Mouse (Mus musculus) heart, embryonic 16.5 days (tissue): ENCODE results near the gene Dpysl5. TPM values are rescaled to one million over a fixed set of nuclear protein-coding genes. Genes with fewer than 3 reads are reported as not detected.
"Not testable (repeated sequence)": the region's sequence is repeated elsewhere in the genome, so short reads cannot be mapped to it uniquely, and the experiment has no call there.

ENCODE experiments used
- ATAC-seq: fragments of 200-750 bp; cut with Nextera tagmentation; replicated peaks from 2 replicates; pipeline ENCODE4 v1.8.0; 2017; ENCODE audit warnings: moderate number of reproducible peaks; ENCODE audit not compliant: insufficient read depth, low FRiP score; ENCODE audit errors: extremely low read depth
- H3K27ac ChIP-seq: fragments of 300-500 bp; sonication (generic); 2 replicates; pipeline ENCODE4 v1.5.1; 2014; ENCODE audit warnings: mild to moderate bottlenecking, low read length, control low read depth, moderate library complexity
- H3K27me3 ChIP-seq: fragments of 300-500 bp; sonication (generic); 2 replicates; pipeline ENCODE4 v1.6.1; 2014; ENCODE audit warnings: low read length, mixed read lengths; ENCODE audit not compliant: control insufficient read depth, insufficient read depth
- H3K36me3 ChIP-seq: fragments of 300-500 bp; sonication (generic); 2 replicates; pipeline ENCODE4 v1.6.1; 2014; ENCODE audit not compliant: control insufficient read depth, insufficient read depth
- H3K4me1 ChIP-seq: fragments of 300-500 bp; sonication (generic); 2 replicates; pipeline ENCODE4 v1.6.1; 2014; ENCODE audit warnings: low read length, mixed read lengths; ENCODE audit not compliant: control insufficient read depth, insufficient read depth
- H3K4me2 ChIP-seq: fragments of 300-500 bp; sonication (generic); 2 replicates; pipeline ENCODE4 v1.6.1; 2014; ENCODE audit warnings: low read depth, mild to moderate bottlenecking, control low read depth, low read length
- H3K4me3 ChIP-seq: fragments of 300-500 bp; sonication (generic); 2 replicates; pipeline ENCODE4 v1.5.1; 2014; ENCODE audit warnings: mild to moderate bottlenecking, control low read depth, low read length
- H3K9ac ChIP-seq: fragments of 300-500 bp; sonication (generic); 2 replicates; pipeline ENCODE4 v1.6.1; 2014; ENCODE audit warnings: low read length, control low read depth
- H3K9me3 ChIP-seq: fragments of 300-500 bp; sonication (generic); replicated peaks from 2 replicates; pipeline ENCODE4 v1.6.1; 2016; ENCODE audit warnings: low read length; ENCODE audit not compliant: control insufficient read depth
- WGBS: fragments of 180-500 bp; shearing (Covaris S2); extraction: QIAGEN DNeasy Blood & Tissue Kit; methylation state at CpG from one replicate; pipeline ENCODE4 v1.1.7; 2014; 5-methylcytosine and 5-hydroxymethylcytosine counted together
- polyA plus RNA-seq: library from polyadenylated mRNA; unstranded; fragments of >200 nt; fragmentation: Nextera tagmentation; extraction: Ambion mirVana; gene quantifications from 2 replicates; pipeline ENCODE4 v1.2.1, GENCODE M21; 2015

Gene Dpysl5
- polyA plus RNA-seq, 1 experiment from 2014 or later: 2.2 TPM

DNA sequence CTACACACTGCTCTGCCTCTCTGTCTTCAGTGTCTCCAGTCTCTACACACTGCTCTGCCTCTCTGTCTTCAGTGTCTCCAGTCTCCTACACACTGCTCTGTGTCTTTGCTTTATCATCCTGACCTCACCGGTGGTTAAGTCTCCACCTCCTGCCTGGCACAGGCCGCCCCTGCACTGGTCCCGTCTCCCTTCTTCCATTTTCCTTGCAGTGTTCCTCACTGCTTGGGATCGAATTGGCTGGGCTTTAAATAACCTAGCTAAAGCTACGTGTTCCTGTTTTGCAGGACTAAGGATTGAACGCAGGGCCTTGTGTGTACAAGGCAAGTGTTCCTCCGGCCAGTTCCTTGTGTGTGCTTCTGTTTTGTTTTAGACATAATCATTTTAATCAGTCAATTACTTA, 41.3 kb upstream of the Dpysl5 start:
- Histone ChIP-seq H3K4me1 (peaks cover 22% of the 10 kb centered on the region), H3K27me3 (no peaks in the 10 kb centered on the region), H3K4me3 (no peak overlapping the region), H3K27ac (no peak overlapping the region), H3K9me3 (no peaks in the 10 kb centered on the region), H3K4me2 (no peak overlapping the region), H3K9ac (no peak overlapping the region), H3K36me3 (peaks cover 39% of the 10 kb centered on the region)
- no peak for ATAC-seq
- WGBS: 80% methylated on average over 7 of the region's 7 CpGs

DNA sequence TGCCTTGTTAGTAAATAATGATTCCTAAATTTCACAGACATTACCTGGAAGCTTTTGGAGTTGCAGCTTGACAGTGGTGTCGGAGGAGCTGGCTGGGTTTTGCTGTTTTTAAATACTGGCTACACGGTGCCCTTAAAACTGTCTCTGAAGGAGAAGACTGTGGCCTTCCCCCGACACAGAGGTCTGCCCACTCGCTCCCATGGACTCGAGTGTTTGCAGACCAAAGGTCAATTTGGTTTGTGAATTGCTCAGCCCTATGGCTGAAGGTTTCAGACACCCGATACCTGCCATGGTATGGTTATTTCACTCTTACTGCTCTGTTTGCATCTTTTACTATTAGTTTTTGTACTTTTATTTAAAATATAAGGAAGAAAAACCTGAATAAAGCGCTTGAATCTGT, 37.4 kb upstream of the Dpysl5 start:
- Histone ChIP-seq H3K27ac (no peak overlapping the region), H3K9me3 (no peaks in the 10 kb centered on the region), H3K4me2 (no peak overlapping the region), H3K4me3 (no peak overlapping the region), H3K36me3 (peaks cover 50% of the 10 kb centered on the region), H3K9ac (no peak overlapping the region), H3K4me1 (peaks cover 5% of the 10 kb centered on the region), H3K27me3 (no peaks in the 10 kb centered on the region)
- no peak for ATAC-seq
- 76% methylated on average over 7 of the region's 7 CpGs for WGBS

DNA sequence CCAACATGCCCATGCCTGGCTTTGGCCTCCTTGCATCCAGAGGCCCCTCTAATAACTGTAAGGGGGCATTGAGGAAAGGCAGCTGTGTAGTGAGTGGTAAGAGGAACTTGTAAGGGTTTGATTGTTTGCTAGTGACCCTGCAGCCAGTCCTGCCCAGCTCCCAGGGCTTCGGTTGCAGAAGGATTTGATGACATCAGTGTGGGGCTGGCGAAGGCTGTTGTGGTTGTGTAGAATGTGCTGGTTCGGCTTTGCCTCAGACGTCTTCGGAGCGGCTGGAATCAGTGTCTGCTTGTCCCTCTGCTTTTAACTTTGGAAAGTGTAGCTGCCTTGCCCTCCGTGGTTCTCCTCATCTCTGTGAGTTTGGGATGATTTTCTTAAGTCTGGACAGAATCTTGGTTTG, 34.6 kb upstream of the Dpysl5 start:
- no peak overlapping the region for H3K4me2 ChIP-seq
- ATAC-seq: no peak
- no peaks in the 10 kb centered on the region for H3K4me1 ChIP-seq
- H3K4me3 ChIP-seq: no peak overlapping the region
- H3K9ac ChIP-seq: no peak overlapping the region
- H3K36me3 ChIP-seq: peaks cover 40% of the 10 kb centered on the region
- 83% methylated on average over 7 of the region's 7 CpGs for WGBS
- H3K27ac ChIP-seq: no peak overlapping the region
- H3K9me3 ChIP-seq: no peaks in the 10 kb centered on the region
- H3K27me3 ChIP-seq: no peaks in the 10 kb centered on the region

DNA sequence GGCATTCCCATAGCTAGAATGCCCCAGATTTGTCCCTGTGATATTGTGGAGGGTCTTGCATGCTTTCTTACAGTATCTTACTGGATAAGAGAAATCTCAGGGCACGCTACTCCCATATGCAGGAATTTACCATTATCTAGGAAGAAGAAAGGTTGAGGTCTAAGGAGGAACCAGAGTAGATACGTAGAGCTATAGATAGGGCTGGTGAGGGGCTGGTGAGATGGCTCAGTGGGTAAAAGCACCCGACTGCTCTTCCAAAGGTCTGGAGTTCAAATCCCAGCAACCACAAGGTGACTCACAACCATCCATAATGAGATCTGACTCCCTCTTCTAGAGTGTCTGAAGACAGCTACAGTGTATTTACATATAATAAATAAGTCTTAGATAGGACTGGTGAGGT, 33.3 kb upstream of the Dpysl5 start:
- not testable (repeated sequence) for H3K27ac ChIP-seq, H3K4me2 ChIP-seq, H3K9ac ChIP-seq, ATAC-seq, H3K4me3 ChIP-seq, H3K4me1 ChIP-seq, H3K27me3 ChIP-seq, H3K9me3 ChIP-seq
- 87% methylated on average over 3 of the region's 3 CpGs for WGBS
- H3K36me3 ChIP-seq: peaks cover 29% of the 10 kb centered on the region

DNA sequence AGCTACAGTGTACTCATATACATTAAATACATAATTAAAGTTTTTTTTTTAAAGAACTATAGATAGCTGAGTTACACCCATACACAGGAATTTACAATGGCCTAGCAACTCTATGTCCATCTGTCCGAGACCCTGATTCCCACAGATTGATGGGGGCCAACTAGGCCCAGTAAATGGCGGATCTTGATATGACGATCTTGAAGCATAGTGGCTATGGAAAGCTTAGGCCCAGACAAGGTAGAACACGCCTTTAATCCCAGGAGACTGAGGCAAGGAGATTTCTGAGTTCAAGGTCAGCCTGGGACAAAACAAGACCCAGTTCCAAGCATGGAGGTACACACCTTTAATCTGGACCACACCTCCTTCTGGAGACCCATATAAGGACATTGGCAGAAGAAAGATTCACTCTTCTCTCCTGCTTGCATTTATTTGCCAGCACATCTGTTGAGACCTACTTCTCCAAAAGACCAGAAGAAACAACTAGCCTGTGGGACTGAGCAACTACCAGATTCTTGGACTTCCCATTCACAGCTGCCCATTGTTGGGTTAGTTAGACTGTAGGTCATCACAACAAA, 32.6 kb upstream of the Dpysl5 start:
- no peak overlapping the region for H3K9ac ChIP-seq
- H3K4me3 ChIP-seq: no peak overlapping the region
- 93% methylated on average over 4 of the region's 4 CpGs for WGBS
- no peaks in the 10 kb centered on the region for H3K4me1 ChIP-seq
- no peak for ATAC-seq
- H3K4me2 ChIP-seq: no peak overlapping the region
- H3K27ac ChIP-seq: no peak overlapping the region
- H3K27me3 ChIP-seq: no peaks in the 10 kb centered on the region
- H3K9me3 ChIP-seq: no peaks in the 10 kb centered on the region
- H3K36me3 ChIP-seq: peaks cover 22% of the 10 kb centered on the region

DNA sequence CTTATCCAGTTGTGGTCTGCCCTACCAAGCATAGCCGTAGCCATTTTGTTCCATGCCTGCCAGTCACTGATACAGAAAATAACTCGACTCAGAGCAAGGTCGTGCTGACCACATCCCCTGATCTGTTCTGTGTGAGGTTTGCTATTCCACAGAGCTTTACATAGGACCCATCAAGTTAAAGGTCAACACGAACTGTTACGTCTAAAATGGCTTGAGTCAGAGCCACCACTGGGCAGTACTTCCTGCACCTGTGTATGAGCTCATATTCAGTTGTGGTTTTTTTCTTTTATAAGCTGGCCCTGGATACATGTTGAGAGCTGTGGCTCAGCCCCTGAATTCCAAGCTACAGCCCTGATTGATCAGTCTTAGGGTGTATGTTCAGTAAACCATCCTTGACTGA, 31.8 kb upstream of the Dpysl5 start:
- ATAC-seq: no peak
- H3K9me3 ChIP-seq: no peaks in the 10 kb centered on the region
- peaks cover 15% of the 10 kb centered on the region for H3K36me3 ChIP-seq
- H3K4me3 ChIP-seq: no peak overlapping the region
- WGBS: 69% methylated on average over 5 of the region's 5 CpGs
- no peaks in the 10 kb centered on the region for H3K4me1 ChIP-seq
- H3K4me2 ChIP-seq: no peak overlapping the region
- no peak overlapping the region for H3K9ac ChIP-seq
- H3K27ac ChIP-seq: no peak overlapping the region
- no peaks in the 10 kb centered on the region for H3K27me3 ChIP-seq

DNA sequence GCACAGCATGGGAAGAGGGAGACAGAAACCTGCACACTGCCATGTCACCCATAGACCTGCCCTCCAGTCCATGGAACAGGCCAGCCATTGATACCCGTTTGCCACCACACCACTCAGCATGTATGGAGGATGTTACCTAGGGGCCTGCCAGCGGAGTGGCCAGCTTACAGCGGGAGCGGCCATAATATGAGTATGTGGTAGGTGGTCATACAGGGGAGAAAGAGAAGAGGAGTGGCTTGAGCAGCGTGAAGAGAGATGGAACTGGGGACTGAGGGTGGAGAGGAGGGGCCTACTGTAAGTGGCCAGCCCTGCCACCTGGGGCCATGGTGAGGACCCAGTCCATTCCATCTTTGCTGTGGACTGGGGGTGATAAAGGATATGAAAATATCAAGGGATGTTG, 29.4 kb upstream of the Dpysl5 start:
- Histone ChIP-seq H3K4me3 (no peak overlapping the region), H3K4me1 (no peaks in the 10 kb centered on the region), H3K27ac (no peak overlapping the region), H3K9me3 (no peaks in the 10 kb centered on the region), H3K27me3 (no peaks in the 10 kb centered on the region), H3K9ac (no peak overlapping the region), H3K4me2 (no peak overlapping the region), H3K36me3 (no peaks in the 10 kb centered on the region)
- ATAC-seq: no peak
- WGBS: 84% methylated on average over 5 of the region's 5 CpGs

DNA sequence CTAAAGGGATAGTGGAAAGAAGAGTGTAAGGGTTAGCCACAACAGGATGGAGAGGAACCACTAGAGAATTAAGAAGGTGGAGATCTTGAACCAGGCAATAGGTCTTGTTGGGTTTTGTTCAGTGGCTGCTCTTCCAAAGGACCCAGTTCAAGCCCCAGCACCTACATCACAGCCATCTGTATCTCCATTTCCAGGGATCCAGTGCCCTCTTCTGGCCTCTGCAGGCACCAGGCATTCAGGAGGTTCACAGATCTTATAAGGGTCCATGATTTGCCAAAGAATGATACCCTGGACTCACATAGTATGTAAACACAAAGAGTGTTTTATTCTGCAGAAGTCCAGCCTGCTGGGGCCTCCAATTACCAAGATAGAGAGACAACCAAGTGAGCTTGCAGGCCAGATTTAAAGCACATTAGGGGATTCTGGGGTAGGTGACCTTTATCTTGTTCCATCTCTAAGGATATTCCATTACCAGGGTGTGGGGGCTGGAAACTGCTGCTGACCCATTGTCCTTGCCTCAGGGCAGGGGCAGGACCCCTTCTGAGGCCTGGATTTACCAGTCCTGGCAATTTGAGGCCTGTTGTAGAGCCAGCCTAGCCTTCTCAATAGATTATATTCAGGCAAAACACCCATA, 28.3 kb upstream of the Dpysl5 start:
- Histone ChIP-seq H3K36me3 (no peaks in the 10 kb centered on the region), H3K4me2 (no peak overlapping the region), H3K4me3 (no peak overlapping the region), H3K9ac (no peak overlapping the region), H3K27ac (no peak overlapping the region), H3K4me1 (no peaks in the 10 kb centered on the region), H3K9me3 (no peaks in the 10 kb centered on the region), H3K27me3 (no peaks in the 10 kb centered on the region)
- no peak for ATAC-seq

DNA sequence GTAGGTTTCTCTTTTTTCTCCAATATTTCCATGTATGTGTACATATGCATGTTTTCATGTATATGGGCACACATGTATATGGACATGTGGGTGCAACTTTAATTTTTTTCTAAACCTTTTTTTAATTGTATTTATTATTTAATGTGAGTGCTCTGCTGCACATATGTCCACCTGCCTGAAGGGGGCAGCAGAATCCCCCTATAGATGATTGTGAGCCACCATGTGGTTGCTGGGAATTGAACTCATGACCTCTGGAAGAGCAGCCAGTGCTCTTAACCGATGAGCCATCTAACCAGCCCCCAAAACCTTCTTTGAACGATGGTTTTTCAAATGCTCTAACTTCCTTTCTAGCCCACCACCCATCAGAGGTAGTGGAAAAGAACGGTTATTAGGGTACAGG, 27.4 kb upstream of the Dpysl5 start:
- Histone ChIP-seq H3K27ac (no peak overlapping the region), H3K9ac (no peak overlapping the region), H3K9me3 (no peaks in the 10 kb centered on the region), H3K36me3 (no peaks in the 10 kb centered on the region), H3K4me2 (no peak overlapping the region), H3K4me1 (no peaks in the 10 kb centered on the region), H3K4me3 (no peak overlapping the region), H3K27me3 (no peaks in the 10 kb centered on the region)
- 56% methylated on average over 3 of the region's 3 CpGs for WGBS
- ATAC-seq: no peak
